Mouse (Mus musculus): Measurements from ENCODE around the gene Lhx1. TPM values are rescaled to one million over a fixed set of nuclear protein-coding genes. Genes with fewer than 3 reads are reported as not detected.

The Lhx1 gene
- not detected for total RNA-seq (2022)

GRCm38 (mm10) chr11:84525421-84526274 lies at the start of gene Lhx1:
Gene Lhx1, minus strand, starts transcription at chr11:84525535.
- DNase-seq (ENCODE audit: low spot score in 2 of 2): no peak

DNA sequence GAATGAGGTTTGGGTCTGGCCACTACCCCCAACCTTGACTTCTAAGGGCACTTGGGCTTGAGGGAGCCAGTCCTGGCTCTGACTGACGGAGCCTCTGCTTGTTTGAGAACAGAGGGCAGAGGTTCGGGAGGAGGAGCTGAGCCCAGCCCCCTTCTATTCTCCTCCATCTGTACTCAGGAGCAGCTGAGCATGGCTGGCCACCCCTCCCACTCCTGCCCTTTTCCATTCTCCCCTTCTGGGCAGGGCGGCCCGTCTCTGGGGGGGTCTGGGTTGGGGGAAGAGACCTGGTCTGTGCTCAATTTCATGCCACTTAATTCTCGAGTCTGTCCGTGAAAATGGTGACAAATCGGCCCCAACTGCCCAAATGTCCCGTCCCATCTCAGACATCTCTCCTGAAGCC lies 49.5 kb upstream of the Lhx1 start:
- no peak for DNase-seq (ENCODE audit: low spot score in 2 of 2)

DNA sequence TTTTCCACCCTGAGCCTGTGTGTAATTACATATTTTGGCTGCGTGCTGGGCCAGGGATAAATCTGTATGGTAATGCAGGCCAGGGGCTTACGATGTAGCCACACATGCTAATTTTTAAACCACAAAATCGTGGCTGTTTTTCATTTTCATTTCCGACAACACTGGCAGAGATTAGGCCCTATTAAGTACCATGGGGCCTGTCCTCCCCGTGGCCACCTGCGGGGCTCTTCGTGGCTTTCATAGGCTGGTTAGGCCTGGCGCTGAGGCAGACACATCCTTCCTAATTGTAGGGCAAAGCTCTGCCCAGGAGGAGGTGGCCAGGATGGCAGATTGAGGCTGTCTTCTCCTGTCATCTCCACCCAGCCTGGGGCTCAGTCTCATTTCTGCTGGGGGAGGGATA lies 48.3 kb upstream of the Lhx1 start:
- DNase-seq (ENCODE audit: low spot score in 2 of 2): no peak

DNA sequence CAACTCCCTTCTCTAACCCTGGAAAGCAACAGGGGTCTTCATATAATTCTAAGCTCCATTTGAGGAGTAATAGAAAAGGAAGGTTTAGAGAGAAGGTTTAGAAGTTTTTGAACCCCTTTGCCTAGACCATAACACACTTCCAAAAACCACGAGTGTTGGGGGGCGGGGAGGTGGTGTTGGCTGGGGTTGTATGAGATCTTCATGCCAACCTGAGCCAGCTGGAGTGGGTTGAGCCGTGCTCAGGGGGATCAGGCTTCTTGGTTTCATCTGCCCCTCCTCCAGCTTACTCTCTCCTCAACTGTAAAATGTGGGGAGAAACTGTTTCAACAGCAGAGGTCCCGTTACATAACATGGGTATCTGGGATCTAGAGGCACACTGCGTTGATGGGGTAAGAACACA lies 45.5 kb upstream of the Lhx1 start:
- no peak for DNase-seq (ENCODE audit: low spot score in 2 of 2)

- DNase-seq (ENCODE audit: low spot score in 2 of 2): no peak
Observed at GRCm38 (mm10) chr11:84570392-84570791, 45.1 kb upstream of the Lhx1 start.

GRCm38 (mm10) chr11:84569052-84569751 lies 43.9 kb upstream of the Lhx1 start:
- no peak for DNase-seq (ENCODE audit: low spot score in 2 of 2)

DNA sequence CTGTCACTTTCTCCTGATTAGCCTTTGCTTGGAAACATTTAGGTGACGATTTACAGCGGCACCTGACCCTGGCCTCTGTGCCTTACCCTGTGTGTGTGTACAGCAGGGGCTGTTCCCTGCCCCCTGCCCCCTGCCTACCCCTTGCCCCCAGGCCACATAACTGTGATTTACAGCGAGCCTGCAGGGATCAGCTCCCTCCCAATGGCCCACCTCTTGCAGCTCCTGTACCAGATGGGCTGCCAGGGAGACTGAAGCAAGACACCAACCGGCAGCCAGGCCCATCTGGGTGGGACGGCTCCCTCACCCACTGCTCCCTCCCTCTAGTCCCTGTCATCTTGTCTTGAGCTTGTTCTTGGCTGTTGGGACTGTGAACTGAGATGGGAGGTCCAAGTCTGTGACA lies 43.1 kb upstream of the Lhx1 start:
- no peak for DNase-seq (ENCODE audit: low spot score in 2 of 2)

- DNase-seq (ENCODE audit: low spot score in 2 of 2): no peak
Observed at GRCm38 (mm10) chr11:84566691-84567090, 41.4 kb upstream of the Lhx1 start.

DNA sequence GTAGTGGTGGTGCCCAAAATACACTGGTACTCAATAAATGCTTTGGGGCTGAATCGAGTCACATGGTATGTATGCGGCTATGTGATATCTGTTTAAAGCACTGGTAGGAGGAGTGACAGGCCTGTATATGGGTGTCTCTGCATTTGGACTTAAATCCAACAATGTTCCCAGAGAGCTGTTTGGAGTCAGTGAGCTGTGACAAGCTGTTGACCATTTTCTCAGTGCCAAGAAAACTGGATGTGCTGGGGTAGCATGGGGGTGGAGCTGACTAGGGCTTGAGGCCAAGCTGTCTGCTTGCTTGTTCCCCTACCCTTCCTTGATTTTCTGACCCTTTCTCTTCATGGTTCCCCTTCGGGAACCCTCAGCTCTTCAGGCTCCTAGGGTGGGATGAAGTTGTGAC lies 39.9 kb upstream of the Lhx1 start:
- no peak for DNase-seq (ENCODE audit: low spot score in 2 of 2)

DNA sequence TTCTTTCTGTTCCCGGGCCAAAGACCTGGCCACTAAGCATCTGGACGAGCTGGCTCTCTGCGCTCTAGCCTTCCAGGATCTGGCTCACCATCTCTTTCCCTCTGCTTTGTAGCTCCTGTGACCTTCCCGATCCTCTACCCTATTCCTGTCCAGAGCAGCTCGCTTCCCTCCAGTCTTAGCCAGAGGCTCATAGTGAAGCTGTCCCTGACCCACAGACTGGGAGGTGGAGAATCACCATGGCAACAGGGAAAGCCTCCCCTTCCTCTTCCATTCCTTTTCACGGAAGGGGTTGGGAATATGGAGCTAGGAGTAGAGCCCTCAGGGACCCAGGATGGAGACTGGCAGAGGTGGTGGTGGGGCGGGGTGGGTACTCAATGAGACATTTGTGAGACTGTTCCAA lies 38.0 kb upstream of the Lhx1 start:
- DNase-seq (ENCODE audit: low spot score in 2 of 2): no peak

- no peak for DNase-seq (ENCODE audit: low spot score in 2 of 2)
Observed at GRCm38 (mm10) chr11:84562758-84563347, 37.5 kb upstream of the Lhx1 start.

DNA sequence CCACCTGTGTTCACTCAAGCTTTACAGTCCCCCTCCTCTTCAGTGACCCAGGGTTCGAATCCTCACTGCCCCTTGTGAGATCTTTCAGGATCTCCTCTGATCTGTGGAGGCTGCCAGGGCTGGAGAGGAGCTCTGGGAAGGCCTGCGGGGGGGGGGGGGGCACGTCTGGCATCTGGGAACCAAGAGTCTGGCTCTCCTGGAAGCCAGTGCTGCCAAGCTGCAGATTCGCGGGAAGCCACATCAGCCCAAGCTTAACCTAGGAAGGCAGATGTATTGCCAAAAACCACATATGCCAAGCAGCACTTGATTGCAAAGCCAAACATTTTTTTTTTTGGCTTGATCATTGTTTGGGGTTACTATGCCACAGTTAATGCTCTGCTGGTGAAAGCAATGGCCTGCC lies 36.2 kb upstream of the Lhx1 start:
- no peak for DNase-seq (ENCODE audit: low spot score in 2 of 2)

DNA sequence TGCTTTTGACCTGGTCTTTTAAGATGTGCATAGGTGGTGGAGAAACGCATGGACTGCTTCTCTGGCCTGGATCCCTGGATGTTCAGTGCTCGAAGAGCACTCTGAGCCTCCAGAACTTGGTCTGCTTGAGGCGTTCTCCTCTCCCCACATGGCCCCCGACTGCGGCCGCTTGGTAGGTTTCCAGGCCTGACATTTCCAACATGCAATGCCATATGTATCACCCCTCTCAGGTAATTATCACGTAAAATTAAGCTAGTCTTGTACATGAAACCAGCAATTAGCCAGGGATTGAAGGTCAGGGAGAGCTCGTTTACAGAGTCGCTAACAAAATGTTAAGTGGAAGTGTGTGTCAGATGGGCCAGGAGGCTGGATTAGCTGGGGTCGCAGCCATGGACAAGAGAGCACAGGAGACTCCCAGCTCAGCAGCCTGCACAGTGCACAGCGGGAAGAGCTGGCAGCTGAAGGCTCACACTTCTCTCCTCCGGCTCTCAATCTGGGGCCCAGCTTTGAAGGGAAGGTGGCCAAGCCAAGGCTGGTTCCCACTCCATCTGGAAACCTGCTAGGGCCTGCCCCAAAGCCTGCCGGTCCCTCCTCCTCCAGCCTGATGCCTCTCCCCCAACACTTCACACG lies 28.6 kb upstream of the Lhx1 start:
- no peak for DNase-seq (ENCODE audit: low spot score in 2 of 2)

- no peak for DNase-seq (ENCODE audit: low spot score in 2 of 2)
Observed at GRCm38 (mm10) chr11:84551296-84551695, 26.0 kb upstream of the Lhx1 start.

GRCm38 (mm10) chr11:84549258-84549791 lies 24.0 kb upstream of the Lhx1 start:
- no peak for DNase-seq (ENCODE audit: low spot score in 2 of 2)

DNA sequence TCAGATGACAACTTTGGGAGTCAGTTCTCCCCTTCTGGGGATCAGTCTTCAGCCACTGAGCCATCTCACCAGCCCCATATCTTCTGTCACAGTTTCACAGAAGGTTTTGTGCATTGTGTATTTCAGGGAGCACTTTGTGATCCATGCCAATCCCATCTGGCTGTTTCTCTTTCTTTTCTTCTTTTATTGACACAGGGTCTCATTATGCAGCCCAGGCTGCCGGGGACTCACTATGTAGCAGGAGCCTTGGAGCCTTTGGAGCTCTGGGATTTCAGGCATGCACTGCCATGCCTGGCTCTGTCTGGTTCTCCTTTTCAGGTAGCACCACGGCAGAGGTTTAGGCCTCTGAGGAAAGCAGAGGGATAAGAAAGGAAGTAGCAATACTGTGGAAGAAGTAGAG lies 23.0 kb upstream of the Lhx1 start:
- no peak for DNase-seq (ENCODE audit: low spot score in 2 of 2)

GRCm38 (mm10) chr11:84539981-84540380 lies 14.6 kb upstream of the Lhx1 start:
- no peak for DNase-seq (ENCODE audit: low spot score in 2 of 2)

GRCm38 (mm10) chr11:84529797-84530703 lies 4.7 kb upstream of the Lhx1 start:
- DNase-seq (ENCODE audit: low spot score in 2 of 2): no peak

- no peak for DNase-seq (ENCODE audit: low spot score in 2 of 2)
Observed at GRCm38 (mm10) chr11:84529143-84529755, 3.9 kb upstream of the Lhx1 start.
